Mouse (Mus musculus) limb, embryonic 13.5 days (tissue): ENCODE results near the gene Adcyap1r1. TPM values are rescaled to one million over a fixed set of nuclear protein-coding genes. Genes with fewer than 3 reads are reported as not detected.

Experiments
- ATAC-seq: fragments of 200-750 bp; cut with Nextera tagmentation; 2 replicates; pipeline ENCODE4 v1.8.0; 2017; ENCODE audit warnings: low read depth, moderate number of reproducible peaks, moderate TSS enrichment; ENCODE audit not compliant: low FRiP score
- H3K27ac ChIP-seq: fragments of 300-500 bp; sonication (generic); 2 replicates; pipeline ENCODE4 v1.5.1; 2015; ENCODE audit warnings: inconsistent platforms, mild to moderate bottlenecking, moderate library complexity
- H3K27me3 ChIP-seq: fragments of 300-500 bp; sonication (generic); 2 replicates; pipeline ENCODE4 v1.6.1; 2015; ENCODE audit warnings: mild to moderate bottlenecking, inconsistent platforms
- H3K36me3 ChIP-seq: fragments of 300-500 bp; sonication (generic); 2 replicates; pipeline ENCODE4 v1.6.1; 2015; ENCODE audit warnings: inconsistent platforms, mild to moderate bottlenecking, moderate library complexity
- H3K4me1 ChIP-seq: fragments of 300-500 bp; sonication (generic); 2 replicates; pipeline ENCODE4 v1.6.1; 2015; ENCODE audit warnings: inconsistent platforms
- H3K4me2 ChIP-seq: fragments of 300-500 bp; sonication (generic); replicated peaks from 2 replicates; pipeline ENCODE4 v1.6.1; 2015; ENCODE audit warnings: inconsistent platforms, mild to moderate bottlenecking, moderate library complexity
- H3K4me3 ChIP-seq: fragments of 300-500 bp; sonication (generic); 2 replicates; pipeline ENCODE4 v1.5.1; 2015; ENCODE audit warnings: moderate library complexity, mild to moderate bottlenecking, inconsistent platforms
- H3K9ac ChIP-seq: fragments of 300-500 bp; sonication (generic); 2 replicates; pipeline ENCODE4 v1.6.1; 2015; ENCODE audit warnings: mild to moderate bottlenecking, inconsistent platforms
- H3K9me3 ChIP-seq: fragments of 300-500 bp; sonication (generic); 2 replicates; pipeline ENCODE4 v1.6.1; 2016; ENCODE audit warnings: inconsistent platforms
- WGBS: fragments of 180-500 bp; shearing (Covaris S2); methylation state at CpG from one replicate; pipeline ENCODE4 v1.1.7; 2015; 5-methylcytosine and 5-hydroxymethylcytosine counted together
- polyA plus RNA-seq: library from polyadenylated mRNA; unstranded; fragments of >200 nt; fragmentation: Nextera tagmentation; extraction: Ambion mirVana; gene quantifications from 2 replicates; pipeline ENCODE4 v1.2.1, GENCODE M21; 2015

Adcyap1r1 gene
- 1.4 TPM in 2 replicates for polyA plus RNA-seq

DNA sequence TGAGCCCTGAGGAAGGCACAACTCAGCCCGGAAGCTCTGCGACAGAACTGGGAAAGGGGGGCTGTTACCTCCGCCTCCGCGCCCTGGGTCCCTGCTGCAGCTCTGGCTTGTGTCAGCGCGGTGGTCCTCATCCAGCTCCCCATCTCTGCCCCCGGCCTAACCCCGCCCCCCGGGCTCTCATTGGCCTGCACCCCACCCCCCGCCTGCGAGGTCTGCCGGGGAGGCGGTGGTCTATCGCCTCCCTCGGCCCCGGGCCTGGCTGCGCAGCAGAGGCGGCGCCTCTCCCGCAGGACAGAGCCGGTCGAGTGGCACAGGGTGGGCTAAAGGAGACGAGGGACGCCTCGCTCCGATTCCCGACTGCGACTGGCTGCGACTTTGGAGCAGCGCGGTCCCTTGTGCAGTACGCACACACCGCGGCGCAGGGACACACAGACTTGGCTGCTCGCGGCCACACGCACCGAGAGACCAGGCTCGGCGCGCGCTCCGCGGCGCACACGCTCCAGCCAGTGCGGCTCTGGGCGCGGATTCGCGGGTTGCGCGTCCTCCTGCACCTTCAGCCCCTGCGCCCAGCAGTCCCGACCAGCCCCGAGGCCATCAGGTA is at the start of gene Adcyap1r1:
Gene Adcyap1r1, plus strand, starts transcription at position 208 of the 601 bp plus-strand sequence.
- peaks cover 85% of the 10 kb centered on the region for H3K27me3 ChIP-seq
- WGBS, result under 1% methylated on average over 57 of the region's 58 CpGs
- no peaks in the 10 kb centered on the region for H3K36me3 ChIP-seq
- H3K9ac ChIP-seq, result peak within 1 kb of the TSS; percentile 65
- peaks cover 9% of the 10 kb centered on the region for H3K4me1 ChIP-seq
- H3K4me3 ChIP-seq, result peak within 1 kb of the TSS; percentile 53
- peak; percentile 89 for ATAC-seq
- H3K27ac ChIP-seq, result no peak within 1 kb of the TSS
- peak within 1 kb of the TSS; percentile 97 for H3K4me2 ChIP-seq
- H3K9me3 ChIP-seq, result no peaks in the 10 kb centered on the region

DNA sequence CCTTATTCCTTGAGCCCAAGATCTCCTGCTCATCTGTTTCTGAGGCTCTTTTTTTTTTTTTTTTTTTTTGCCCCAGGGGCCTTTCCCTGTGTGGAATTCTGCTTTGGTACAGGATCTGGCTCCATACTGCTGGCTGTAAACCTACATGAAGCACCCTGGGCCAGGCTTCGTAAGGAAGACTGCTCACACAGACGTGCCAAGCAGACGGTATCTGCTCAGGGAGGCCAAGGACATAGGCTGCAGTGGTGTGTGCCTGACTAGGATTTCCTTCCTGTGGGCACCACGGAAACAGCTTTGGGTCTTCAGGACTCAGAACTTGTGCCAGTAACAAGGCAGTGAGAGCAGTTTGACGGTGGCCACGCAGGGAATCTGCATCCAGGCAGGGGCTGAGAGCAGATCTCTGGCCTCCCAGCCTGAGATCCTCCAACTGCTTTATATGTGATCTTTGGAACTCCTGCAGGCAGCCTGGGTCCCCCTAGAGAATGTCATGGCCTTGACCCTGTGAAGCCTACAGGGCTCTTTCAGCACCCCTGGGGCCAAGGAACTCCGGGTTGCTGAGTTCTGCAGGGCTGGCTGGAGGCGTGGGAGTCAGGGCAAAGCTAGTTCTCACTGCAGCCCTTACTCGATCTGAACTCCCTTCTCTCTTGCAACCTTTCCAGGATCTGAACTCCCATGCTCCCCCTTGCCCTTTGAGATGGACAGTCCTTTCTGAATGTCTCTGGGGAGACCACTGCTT is 49.6 kb upstream of the Adcyap1r1 start:
- Histone ChIP-seq H3K27ac (no peak overlapping the region), H3K4me3 (no peak overlapping the region), H3K27me3 (0 out of 2 replicates have a peak, but pooled peaks cover 4% of the 10 kb centered on the region), H3K9ac (no peak overlapping the region), H3K9me3 (no peaks in the 10 kb centered on the region), H3K4me2 (no peak overlapping the region), H3K36me3 (no peaks in the 10 kb centered on the region), H3K4me1 (peaks cover 16% of the 10 kb centered on the region; the same call in 1 of the 2 replicates)
- ATAC-seq, result no peak
- WGBS, result 65% methylated on average over 9 of the region's 9 CpGs

DNA sequence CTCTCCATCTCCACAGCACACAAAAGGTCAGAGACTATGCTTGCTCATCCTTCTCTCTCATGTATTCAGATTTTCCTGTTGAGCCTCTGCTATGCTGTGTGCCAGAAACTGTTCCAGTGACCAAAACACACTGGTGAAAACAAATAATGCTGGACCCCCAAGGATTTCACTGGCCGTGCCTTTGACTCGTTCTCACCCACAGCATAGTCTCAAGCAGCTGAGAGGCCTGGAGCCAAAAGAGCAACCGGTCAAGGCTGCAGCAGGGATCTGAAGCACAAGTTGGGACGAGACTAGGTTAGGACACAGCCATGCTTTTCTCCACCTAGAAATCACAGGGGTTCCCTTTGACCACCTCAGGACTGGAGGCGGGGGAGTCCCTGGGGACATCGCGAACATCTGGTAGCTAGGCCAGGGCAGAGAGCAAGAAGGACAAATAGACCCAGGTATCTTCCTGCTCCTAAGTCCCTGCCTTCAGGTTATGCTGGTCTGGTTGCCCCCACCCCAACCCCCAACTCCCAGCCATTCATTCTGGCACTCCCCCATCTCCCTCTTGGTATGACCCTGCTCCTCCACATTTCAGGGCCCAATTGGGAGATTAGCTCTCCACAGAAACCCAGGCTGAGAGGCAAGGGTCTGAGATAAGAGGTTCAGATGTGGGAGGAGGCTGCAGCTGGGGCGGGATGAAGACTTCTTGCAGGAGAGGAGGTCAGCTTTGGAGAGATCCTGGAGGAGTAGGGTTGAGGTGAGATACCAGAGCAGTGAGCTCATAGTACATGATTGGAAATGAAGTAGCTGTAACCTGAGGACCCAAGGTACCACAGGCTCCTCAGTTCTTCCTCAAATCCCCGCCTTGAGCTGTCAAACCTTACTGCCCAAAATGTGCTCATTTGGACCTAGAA is 48.1 kb upstream of the Adcyap1r1 start:
- H3K4me2 ChIP-seq, result no peak overlapping the region
- no peak for ATAC-seq
- peaks cover 16% of the 10 kb centered on the region; the same call in 1 of the 2 replicates for H3K4me1 ChIP-seq
- H3K27ac ChIP-seq, result no peak overlapping the region
- 76% methylated on average over 9 of the region's 9 CpGs for WGBS
- H3K27me3 ChIP-seq, result no peaks in the 10 kb centered on the region
- H3K36me3 ChIP-seq, result no peaks in the 10 kb centered on the region
- no peak overlapping the region for H3K9ac ChIP-seq
- H3K9me3 ChIP-seq, result no peaks in the 10 kb centered on the region
- no peak overlapping the region for H3K4me3 ChIP-seq

DNA sequence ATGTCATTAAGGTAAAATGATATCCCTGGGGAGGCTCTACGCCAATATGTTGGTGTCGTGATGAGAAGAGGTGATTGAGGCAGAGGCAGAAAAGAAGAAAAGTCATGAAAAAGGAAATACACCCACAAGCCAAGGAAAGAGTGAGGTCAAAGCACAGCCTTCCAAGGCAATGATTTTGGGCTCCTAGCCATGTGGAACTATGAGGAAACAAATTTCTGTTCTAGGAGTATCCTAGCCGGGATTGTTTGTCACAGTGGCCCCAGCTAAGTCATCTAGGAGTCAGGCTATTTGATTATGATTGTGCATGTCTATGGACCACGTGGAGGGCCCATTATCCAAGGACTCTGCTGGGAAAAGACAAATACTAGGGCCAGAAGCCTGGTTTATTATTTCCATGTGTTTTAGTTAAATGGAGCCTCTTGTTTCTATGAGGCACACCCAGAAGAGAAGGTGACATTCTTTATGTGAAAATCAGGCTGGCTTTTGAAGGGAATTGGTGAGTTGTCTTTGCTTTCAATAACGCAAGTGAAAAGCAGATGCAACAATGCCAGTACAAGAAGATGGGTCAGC is 47.3 kb upstream of the Adcyap1r1 start:
- Histone ChIP-seq H3K27ac (no peak overlapping the region), H3K9ac (no peak overlapping the region), H3K36me3 (no peaks in the 10 kb centered on the region), H3K27me3 (no peaks in the 10 kb centered on the region), H3K9me3 (no peaks in the 10 kb centered on the region), H3K4me3 (no peak overlapping the region), H3K4me1 (peaks cover 16% of the 10 kb centered on the region; the same call in 1 of the 2 replicates), H3K4me2 (no peak overlapping the region)
- 59% methylated on average over 5 of the region's 5 CpGs for WGBS
- no peak for ATAC-seq

DNA sequence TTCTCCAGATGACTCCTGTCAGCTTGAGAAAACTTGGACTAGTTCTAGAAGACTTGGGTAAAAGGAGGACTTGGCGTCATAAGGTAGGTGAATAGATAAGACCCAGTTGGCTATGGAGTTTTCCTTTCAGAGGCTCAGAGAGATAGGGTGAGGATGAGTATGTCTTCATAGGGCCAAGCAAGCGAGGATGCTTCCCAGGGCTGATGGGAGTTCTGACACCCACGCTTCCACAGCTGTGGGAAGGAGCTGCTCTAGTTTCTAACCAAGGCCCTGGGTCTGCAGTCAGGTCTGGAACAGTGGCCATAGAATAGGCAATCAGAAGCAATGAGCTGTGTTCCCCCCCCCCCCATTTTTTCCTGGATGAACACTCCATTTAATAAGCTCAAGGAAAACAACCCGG is 44.4 kb upstream of the Adcyap1r1 start:
- no peak for ATAC-seq
- H3K4me2 ChIP-seq, result no peak overlapping the region
- no peak overlapping the region for H3K4me3 ChIP-seq
- no peak overlapping the region for H3K27ac ChIP-seq
- WGBS, result 68% methylated on average over 4 of the region's 4 CpGs
- H3K4me1 ChIP-seq, result peaks cover 20% of the 10 kb centered on the region; the same call in 1 of the 2 replicates
- no peak overlapping the region for H3K9ac ChIP-seq
- H3K36me3 ChIP-seq, result no peaks in the 10 kb centered on the region
- no peaks in the 10 kb centered on the region for H3K9me3 ChIP-seq
- no peaks in the 10 kb centered on the region for H3K27me3 ChIP-seq

DNA sequence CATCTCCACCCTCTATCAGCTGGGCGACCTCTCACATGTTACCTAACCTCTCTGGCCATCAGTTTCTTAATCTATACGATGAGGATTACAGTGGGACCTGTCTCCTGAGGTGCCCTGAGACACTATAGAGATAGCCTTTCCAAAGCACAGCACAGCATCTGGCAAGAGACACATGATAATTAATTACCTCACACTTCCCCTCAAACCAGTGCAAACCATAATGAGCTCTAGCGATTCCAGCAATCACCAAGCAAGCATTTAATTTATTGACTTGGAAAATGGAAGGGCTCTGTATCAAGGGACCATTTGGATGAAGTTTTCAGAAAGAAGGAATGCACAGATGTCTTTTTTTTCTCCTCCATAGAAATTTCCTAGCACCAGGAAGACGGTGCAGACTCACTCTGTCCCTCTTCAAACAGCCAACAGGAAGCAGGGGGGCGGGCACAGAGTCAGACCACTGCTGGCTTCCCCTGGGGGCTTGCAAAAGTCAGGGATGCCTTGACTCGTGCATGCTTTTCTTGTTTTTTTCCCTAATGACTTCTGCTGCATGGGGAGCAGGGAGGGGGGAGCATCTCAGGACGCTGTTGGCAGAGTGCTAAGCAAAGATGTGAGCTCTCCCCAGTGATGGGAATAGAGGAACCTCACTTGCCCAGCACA is 41.5 kb upstream of the Adcyap1r1 start:
- WGBS, result 26% methylated on average over 7 of the region's 7 CpGs
- Histone ChIP-seq H3K27me3 (no peaks in the 10 kb centered on the region), H3K4me1 (peaks cover 9% of the 10 kb centered on the region; the same call in 1 of the 2 replicates), H3K36me3 (no peaks in the 10 kb centered on the region), H3K4me3 (no peak overlapping the region), H3K27ac (no peak overlapping the region), H3K9ac (no peak overlapping the region), H3K4me2 (no peak overlapping the region), H3K9me3 (no peaks in the 10 kb centered on the region)
- ATAC-seq, result peak; percentile 19; the same call in 1 of the 2 replicates

DNA sequence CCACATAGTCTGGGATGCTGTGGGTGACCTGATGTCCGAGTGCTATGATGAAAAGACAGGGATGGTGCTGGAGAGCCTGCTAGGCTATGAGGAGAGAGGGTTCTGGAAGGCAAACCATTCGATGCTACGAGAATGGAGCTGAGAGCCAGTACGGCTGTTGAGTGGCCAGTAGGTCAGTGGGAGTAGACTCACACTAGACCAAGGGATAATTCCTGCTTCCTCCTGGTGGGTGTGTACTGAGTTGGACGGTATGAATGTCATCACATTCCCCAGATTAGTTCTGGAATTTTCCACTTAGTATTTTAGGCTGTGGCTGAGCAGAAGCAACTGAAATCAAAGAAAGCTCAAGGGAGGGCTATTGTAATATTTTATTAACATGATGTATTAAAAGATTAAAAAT is 40.8 kb upstream of the Adcyap1r1 start:
- 75% methylated on average over 5 of the region's 5 CpGs for WGBS
- Histone ChIP-seq H3K4me3 (no peak overlapping the region), H3K27ac (no peak overlapping the region), H3K36me3 (no peaks in the 10 kb centered on the region), H3K9ac (no peak overlapping the region), H3K9me3 (no peaks in the 10 kb centered on the region), H3K4me2 (no peak overlapping the region), H3K4me1 (peaks cover 9% of the 10 kb centered on the region; the same call in 1 of the 2 replicates), H3K27me3 (no peaks in the 10 kb centered on the region)
- no peak for ATAC-seq

DNA sequence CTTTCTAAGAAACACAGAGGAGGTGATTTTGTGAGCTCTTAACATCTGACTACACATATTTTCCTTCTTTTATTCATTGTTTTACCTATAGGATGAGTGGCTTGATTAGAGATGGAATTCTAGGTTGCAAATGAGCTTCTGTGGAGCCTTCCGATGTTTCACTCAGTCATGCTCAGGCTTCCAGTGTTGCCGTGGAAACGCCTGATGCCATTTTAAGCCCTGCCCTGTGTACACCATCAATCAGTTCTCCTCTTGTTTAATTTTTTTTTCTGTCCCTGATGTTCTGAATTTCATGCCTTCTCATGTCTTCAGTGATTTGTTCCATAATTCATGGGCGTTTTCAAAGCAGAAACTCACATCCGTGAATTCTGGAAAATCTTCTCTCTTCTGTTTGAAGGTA is 35.6 kb upstream of the Adcyap1r1 start:
- Histone ChIP-seq H3K9me3 (no peaks in the 10 kb centered on the region), H3K4me3 (no peak overlapping the region), H3K4me2 (no peak overlapping the region), H3K9ac (no peak overlapping the region), H3K4me1 (0 out of 2 replicates have a peak, but pooled peaks cover 3% of the 10 kb centered on the region), H3K27ac (no peak overlapping the region), H3K27me3 (no peaks in the 10 kb centered on the region), H3K36me3 (no peaks in the 10 kb centered on the region)
- ATAC-seq, result no peak
- WGBS, result 88% methylated on average over 5 of the region's 5 CpGs

DNA sequence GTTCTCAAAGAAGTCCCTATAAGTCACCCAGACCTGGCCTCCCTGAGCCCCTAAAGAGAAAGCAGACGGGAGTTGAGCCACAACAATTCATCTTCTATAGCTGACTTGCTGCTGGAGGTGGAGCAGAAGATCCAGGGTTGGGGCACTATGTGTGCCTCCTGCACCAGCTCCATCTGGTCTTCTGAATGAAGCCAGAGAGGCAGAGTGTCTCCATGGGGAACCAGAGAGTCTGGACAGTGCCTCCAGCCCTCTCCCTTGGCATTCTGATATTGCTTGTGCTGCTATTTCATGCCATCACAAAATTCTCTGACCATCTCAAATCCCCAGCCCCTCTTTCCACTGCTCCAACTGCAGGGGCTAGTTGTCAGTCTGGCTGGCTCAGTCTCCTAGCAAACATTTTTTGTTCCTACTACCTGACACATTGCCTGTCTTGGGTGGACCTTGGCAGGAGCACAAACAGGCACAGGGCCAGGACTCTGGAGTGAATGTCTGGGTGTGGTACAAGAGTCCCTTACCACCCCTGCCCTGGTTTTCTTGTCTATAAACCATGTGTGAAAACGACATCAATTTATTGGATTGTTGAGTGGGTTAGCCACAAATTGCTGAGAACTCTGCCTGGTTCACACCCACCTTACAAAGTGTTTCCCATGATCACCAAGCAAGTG is 32.9 kb upstream of the Adcyap1r1 start:
- Histone ChIP-seq H3K4me3 (no peak overlapping the region), H3K9ac (no peak overlapping the region), H3K9me3 (no peaks in the 10 kb centered on the region), H3K27ac (no peak overlapping the region), H3K27me3 (no peaks in the 10 kb centered on the region), H3K4me1 (0 out of 2 replicates have a peak, but pooled peaks cover 6% of the 10 kb centered on the region), H3K36me3 (no peaks in the 10 kb centered on the region), H3K4me2 (no peak overlapping the region)
- ATAC-seq, result no peak
- 50% methylated on average over 2 of the region's 2 CpGs for WGBS

DNA sequence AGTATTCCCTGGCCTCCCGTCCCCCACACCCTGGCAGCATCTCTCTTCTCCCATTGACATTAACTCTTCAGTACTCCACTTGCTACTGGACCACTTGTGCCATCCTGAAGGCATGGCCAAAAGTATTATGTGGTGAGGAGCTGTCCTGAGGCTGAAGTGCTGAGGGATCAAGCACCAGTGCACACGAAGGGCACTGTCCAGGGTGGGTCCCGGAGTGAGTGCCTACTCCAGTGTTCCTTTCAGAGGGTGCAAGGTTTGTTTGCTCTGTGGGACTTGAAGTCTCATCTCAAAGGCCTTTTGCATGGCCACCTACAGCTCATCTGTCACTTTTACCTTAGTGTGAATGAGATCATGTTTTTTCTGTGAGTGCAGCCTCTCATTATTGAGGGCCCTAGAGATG is 31.4 kb upstream of the Adcyap1r1 start:
- no peak overlapping the region for H3K9ac ChIP-seq
- 0 out of 2 replicates have a peak, but pooled peaks cover 5% of the 10 kb centered on the region for H3K27me3 ChIP-seq
- H3K9me3 ChIP-seq, result no peaks in the 10 kb centered on the region
- 62% methylated on average over 3 of the region's 3 CpGs for WGBS
- no peak overlapping the region for H3K4me2 ChIP-seq
- no peak for ATAC-seq
- no peak overlapping the region for H3K4me3 ChIP-seq
- H3K27ac ChIP-seq, result no peak overlapping the region
- no peaks in the 10 kb centered on the region for H3K36me3 ChIP-seq
- H3K4me1 ChIP-seq, result 0 out of 2 replicates have a peak, but pooled peaks cover 6% of the 10 kb centered on the region

DNA sequence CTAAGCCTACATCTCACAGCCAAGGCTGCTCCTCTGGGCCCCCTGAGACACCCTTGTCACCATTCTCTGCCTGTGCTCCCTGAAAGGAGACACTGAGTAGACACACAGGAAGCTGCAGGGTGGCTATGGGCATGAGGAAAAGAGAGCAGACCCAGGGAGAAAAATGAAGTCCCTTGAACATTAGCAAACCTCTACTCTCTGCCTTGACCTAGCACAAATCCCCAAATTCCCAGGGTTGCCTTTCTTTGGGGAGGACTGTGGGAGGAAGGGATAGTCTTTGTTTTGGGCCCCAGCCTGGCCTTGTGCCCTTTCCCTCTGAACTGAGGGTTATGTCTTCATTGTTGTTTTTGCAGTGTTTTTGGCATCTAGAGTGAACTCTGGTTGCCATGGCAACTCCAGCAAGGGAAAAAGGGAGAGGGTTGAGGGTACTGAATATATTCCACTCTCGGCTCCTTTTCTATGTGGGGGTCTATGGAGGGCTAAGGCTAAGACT is 30.9 kb upstream of the Adcyap1r1 start:
- H3K36me3 ChIP-seq, result no peaks in the 10 kb centered on the region
- no peak overlapping the region for H3K4me2 ChIP-seq
- no peak overlapping the region for H3K4me3 ChIP-seq
- H3K9ac ChIP-seq, result no peak overlapping the region
- H3K27me3 ChIP-seq, result 0 out of 2 replicates have a peak, but pooled peaks cover 5% of the 10 kb centered on the region
- no peak overlapping the region for H3K27ac ChIP-seq
- WGBS, result 53% methylated on average over 1 of the region's 1 CpGs
- ATAC-seq, result no peak
- H3K4me1 ChIP-seq, result 0 out of 2 replicates have a peak, but pooled peaks cover 6% of the 10 kb centered on the region
- H3K9me3 ChIP-seq, result no peaks in the 10 kb centered on the region
